Mouse (Mus musculus) E14TG2a.4 (cell line): ENCODE results near the gene Cntfr.
"Not testable (repeated sequence)": the region's sequence is repeated elsewhere in the genome, so short reads cannot be mapped to it uniquely, and the experiment has no call there.

Source experiments
- CTCF ChIP-seq: conservative IDR thresholded peaks from 2 replicates; pipeline ENCODE4 v1.5.1; 2014; ENCODE audit warnings: low read length
- POU5F1 ChIP-seq: IDR thresholded peaks from 2 replicates; pipeline ENCODE4 v1.6.1; 2014; ENCODE audit warnings: low read length, borderline replicate concordance

DNA sequence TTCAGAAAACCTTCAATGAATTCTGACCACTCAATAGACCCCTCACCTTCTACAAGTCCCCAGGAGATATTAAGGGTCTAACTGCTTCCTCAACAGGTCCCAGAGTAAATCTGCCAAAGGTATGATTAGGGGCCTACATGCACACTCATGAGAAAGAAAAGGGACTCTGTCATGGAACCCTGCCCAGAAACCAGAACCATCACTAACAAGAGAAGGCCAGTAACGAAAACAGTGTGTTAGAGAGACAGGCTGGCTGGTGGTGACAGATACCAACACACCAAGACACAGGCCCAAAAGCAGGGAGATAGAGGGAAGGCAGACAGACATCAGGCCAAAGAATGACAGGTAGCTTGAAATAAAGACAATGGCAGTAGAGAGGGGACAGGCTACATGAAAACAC, 8.3 kb downstream of the Cntfr start:
- TF ChIP-seq CTCF, POU5F1: not testable (repeated sequence)
